Mouse (Mus musculus) midbrain, embryonic 11.5 days (tissue): ENCODE measurements at regions not wholly inside any gene's neighbourhood (a gene's known extent, or its start where the extent isn't known, plus 50 kb on each side); places are given as distances from the start of the nearest gene placed in this dataset.

Experiments used
- ATAC-seq: fragments of 200-750 bp; cut with Nextera tagmentation; 2 replicates; pipeline ENCODE4 v1.8.0; 2017; ENCODE audit warnings: moderate TSS enrichment, moderate library complexity; ENCODE audit not compliant: low FRiP score
- DNase-seq: peaks from one replicate; pipeline ENCODE4 v3.0.0; 2015; ENCODE audit warnings: low spot score; ENCODE audit errors: missing footprints
- H3K27ac ChIP-seq: fragments of 300-500 bp; sonication (generic); 2 replicates; pipeline ENCODE4 v1.5.1; 2014; ENCODE audit warnings: low read depth, low read length
- H3K27me3 ChIP-seq: fragments of 300-500 bp; sonication (generic); 2 replicates; pipeline ENCODE4 v1.6.1; 2014; ENCODE audit warnings: mild to moderate bottlenecking, low read length, moderate library complexity, mixed read lengths; ENCODE audit not compliant: control insufficient read depth, insufficient read depth
- H3K36me3 ChIP-seq: fragments of 300-500 bp; sonication (generic); 2 replicates; pipeline ENCODE4 v1.6.1; 2014; ENCODE audit warnings: mild to moderate bottlenecking, low read length, moderate library complexity, mixed read lengths; ENCODE audit not compliant: control insufficient read depth, insufficient read depth
- H3K4me1 ChIP-seq: fragments of 300-500 bp; sonication (generic); 2 replicates; pipeline ENCODE4 v1.6.1; 2014; ENCODE audit warnings: low read length; ENCODE audit not compliant: control insufficient read depth, insufficient read depth
- H3K4me2 ChIP-seq: fragments of 300-500 bp; sonication (generic); 2 replicates; pipeline ENCODE4 v1.6.1; 2014; ENCODE audit warnings: mild to moderate bottlenecking, moderate library complexity
- H3K4me3 ChIP-seq: fragments of 300-500 bp; sonication (generic); 2 replicates; pipeline ENCODE4 v1.5.1; 2014; ENCODE audit warnings: low read depth, low read length
- H3K9ac ChIP-seq: fragments of 300-500 bp; sonication (generic); 2 replicates; pipeline ENCODE4 v1.6.1; 2014; ENCODE audit warnings: low read length
- H3K9me3 ChIP-seq: fragments of 300-500 bp; sonication (generic); 2 replicates; pipeline ENCODE4 v1.6.1; 2016; ENCODE audit warnings: low read length; ENCODE audit not compliant: control insufficient read depth
- WGBS: fragments of 180-500 bp; shearing (Covaris S2); extraction: QIAGEN DNeasy Blood & Tissue Kit; methylation state at CpG from one replicate; pipeline ENCODE4 v1.1.7; 2014; 5-methylcytosine and 5-hydroxymethylcytosine counted together

GRCm38 (mm10) chr4:95105424-95105823, 53.4 kb upstream of the Jun start:
- Histone ChIP-seq H3K4me3 (no peak overlapping the region), H3K36me3 (no peaks in the 10 kb centered on the region), H3K4me1 (peaks cover 13% of the 10 kb centered on the region), H3K4me2 (no peak overlapping the region), H3K9ac (no peak overlapping the region), H3K27me3 (no peaks in the 10 kb centered on the region), H3K9me3 (no peaks in the 10 kb centered on the region), H3K27ac (no peak overlapping the region)
- WGBS, result 32% methylated on average over 3 of the region's 3 CpGs
- DNase-seq (no peak), ATAC-seq (no peak; the same call in 1 of the 2 replicates)

- peaks cover 13% of the 10 kb centered on the region for H3K4me1 ChIP-seq
- peak overlapping the region; percentile 3; the same call in 1 of the 2 replicates for H3K9ac ChIP-seq
- peak; percentile 88 for DNase-seq
- H3K4me2 ChIP-seq, result 0 out of 2 replicates have a peak overlapping the region, but pooled peaks have one; percentile 13
- H3K4me3 ChIP-seq, result no peak overlapping the region
- H3K36me3 ChIP-seq, result no peaks in the 10 kb centered on the region
- no peaks in the 10 kb centered on the region for H3K27me3 ChIP-seq
- ATAC-seq, result peak; percentile 45; the same call in 1 of the 2 replicates
- WGBS, result 47% methylated on average over 16 of the region's 16 CpGs
- H3K9me3 ChIP-seq, result no peaks in the 10 kb centered on the region
- no peak overlapping the region for H3K27ac ChIP-seq
Observed at GRCm38 (mm10) chr4:95105926-95106622, 54.1 kb upstream of the Jun start.

- Histone ChIP-seq H3K4me3 (no peak overlapping the region), H3K9ac (no peak overlapping the region), H3K27ac (no peak overlapping the region), H3K4me2 (no peak overlapping the region), H3K27me3 (no peaks in the 10 kb centered on the region), H3K4me1 (peaks cover 13% of the 10 kb centered on the region), H3K36me3 (no peaks in the 10 kb centered on the region), H3K9me3 (no peaks in the 10 kb centered on the region)
- no peak for ATAC-seq
- DNase-seq, result no peak
- 71% methylated on average over 10 of the region's 10 CpGs for WGBS
Observed at GRCm38 (mm10) chr4:95106881-95107665, 55.1 kb upstream of the Jun start.

- H3K4me2 ChIP-seq, result no peak overlapping the region
- H3K4me3 ChIP-seq, result no peak overlapping the region
- ATAC-seq, result no peak
- H3K4me1 ChIP-seq, result peaks cover 13% of the 10 kb centered on the region
- no peak overlapping the region for H3K9ac ChIP-seq
- H3K27ac ChIP-seq, result no peak overlapping the region
- no peak for DNase-seq
- no peaks in the 10 kb centered on the region for H3K36me3 ChIP-seq
- no peaks in the 10 kb centered on the region for H3K9me3 ChIP-seq
- 48% methylated on average over 6 of the region's 6 CpGs for WGBS
- no peaks in the 10 kb centered on the region for H3K27me3 ChIP-seq
Observed at GRCm38 (mm10) chr4:95108811-95109210, 56.8 kb upstream of the Jun start.

GRCm38 (mm10) chr4:95110828-95111227, 58.8 kb upstream of the Jun start:
- ATAC-seq, result no peak
- 92% methylated on average over 8 of the region's 8 CpGs for WGBS
- no peaks in the 10 kb centered on the region for H3K9me3 ChIP-seq
- H3K4me2 ChIP-seq, result no peak overlapping the region
- H3K27ac ChIP-seq, result no peak overlapping the region
- H3K4me1 ChIP-seq, result peaks cover 13% of the 10 kb centered on the region
- H3K27me3 ChIP-seq, result no peaks in the 10 kb centered on the region
- H3K9ac ChIP-seq, result no peak overlapping the region
- H3K36me3 ChIP-seq, result no peaks in the 10 kb centered on the region
- no peak overlapping the region for H3K4me3 ChIP-seq
- no peak for DNase-seq

GRCm38 (mm10) chr4:95117158-95117681, 65.2 kb upstream of the Jun start:
- H3K27me3 ChIP-seq, result no peaks in the 10 kb centered on the region
- no peaks in the 10 kb centered on the region for H3K36me3 ChIP-seq
- peak; percentile 35; the same call in 1 of the 2 replicates for ATAC-seq
- H3K9ac ChIP-seq, result no peak overlapping the region
- H3K27ac ChIP-seq, result no peak overlapping the region
- no peak overlapping the region for H3K4me2 ChIP-seq
- no peak overlapping the region for H3K4me3 ChIP-seq
- no peaks in the 10 kb centered on the region for H3K4me1 ChIP-seq
- DNase-seq, result no peak
- WGBS, result 47% methylated on average over 5 of the region's 5 CpGs
- no peaks in the 10 kb centered on the region for H3K9me3 ChIP-seq

GRCm38 (mm10) chr4:95120876-95121275, 68.9 kb upstream of the Jun start:
- H3K4me1 ChIP-seq, result no peaks in the 10 kb centered on the region
- no peak overlapping the region for H3K27ac ChIP-seq
- H3K36me3 ChIP-seq, result no peaks in the 10 kb centered on the region
- no peak overlapping the region for H3K9ac ChIP-seq
- ATAC-seq, result no peak
- no peaks in the 10 kb centered on the region for H3K9me3 ChIP-seq
- no peak overlapping the region for H3K4me3 ChIP-seq
- H3K4me2 ChIP-seq, result no peak overlapping the region
- 89% methylated on average over 1 of the region's 1 CpGs for WGBS
- no peaks in the 10 kb centered on the region for H3K27me3 ChIP-seq
- no peak for DNase-seq

- 70% methylated on average over 1 of the region's 1 CpGs for WGBS
- H3K4me1 ChIP-seq, result no peaks in the 10 kb centered on the region
- no peaks in the 10 kb centered on the region for H3K27me3 ChIP-seq
- H3K27ac ChIP-seq, result no peak overlapping the region
- no peaks in the 10 kb centered on the region for H3K9me3 ChIP-seq
- no peaks in the 10 kb centered on the region for H3K36me3 ChIP-seq
- H3K9ac ChIP-seq, result no peak overlapping the region
- no peak overlapping the region for H3K4me2 ChIP-seq
- no peak overlapping the region for H3K4me3 ChIP-seq
- ATAC-seq, result no peak
- DNase-seq, result no peak
Observed at GRCm38 (mm10) chr4:95125346-95125745, 73.3 kb upstream of the Jun start.

GRCm38 (mm10) chr4:95127970-95128369, 75.9 kb upstream of the Jun start:
- 88% methylated on average over 2 of the region's 2 CpGs for WGBS
- Histone ChIP-seq H3K27ac (no peak overlapping the region), H3K4me3 (no peak overlapping the region), H3K27me3 (no peaks in the 10 kb centered on the region), H3K4me2 (no peak overlapping the region), H3K4me1 (no peaks in the 10 kb centered on the region), H3K9me3 (no peaks in the 10 kb centered on the region), H3K36me3 (no peaks in the 10 kb centered on the region), H3K9ac (no peak overlapping the region)
- DNase-seq (no peak), ATAC-seq (no peak)
